Mouse (Mus musculus) pancreas, adult 10 weeks (tissue): ENCODE data around the gene Ccdc157. TPM values are rescaled to one million over a fixed set of nuclear protein-coding genes. Genes with fewer than 3 reads are reported as not detected.

ENCODE experiments used
- polyA plus RNA-seq: library from polyadenylated mRNA; stranded (reverse); fragments of 350-450 nt; fragmentation: Illumina TruSeq; extraction: RNeasy Lipid Tissue Mini Kit (QIAGEN cat#74804); gene quantifications from one replicate; pipeline ENCODE4 v1.2.3, GENCODE M21; 2015; ENCODE audit warnings: low read depth, low replicate concordance; ENCODE audit not compliant: insufficient read depth

The Ccdc157 gene
- 5.4 TPM for polyA plus RNA-seq

DNA sequence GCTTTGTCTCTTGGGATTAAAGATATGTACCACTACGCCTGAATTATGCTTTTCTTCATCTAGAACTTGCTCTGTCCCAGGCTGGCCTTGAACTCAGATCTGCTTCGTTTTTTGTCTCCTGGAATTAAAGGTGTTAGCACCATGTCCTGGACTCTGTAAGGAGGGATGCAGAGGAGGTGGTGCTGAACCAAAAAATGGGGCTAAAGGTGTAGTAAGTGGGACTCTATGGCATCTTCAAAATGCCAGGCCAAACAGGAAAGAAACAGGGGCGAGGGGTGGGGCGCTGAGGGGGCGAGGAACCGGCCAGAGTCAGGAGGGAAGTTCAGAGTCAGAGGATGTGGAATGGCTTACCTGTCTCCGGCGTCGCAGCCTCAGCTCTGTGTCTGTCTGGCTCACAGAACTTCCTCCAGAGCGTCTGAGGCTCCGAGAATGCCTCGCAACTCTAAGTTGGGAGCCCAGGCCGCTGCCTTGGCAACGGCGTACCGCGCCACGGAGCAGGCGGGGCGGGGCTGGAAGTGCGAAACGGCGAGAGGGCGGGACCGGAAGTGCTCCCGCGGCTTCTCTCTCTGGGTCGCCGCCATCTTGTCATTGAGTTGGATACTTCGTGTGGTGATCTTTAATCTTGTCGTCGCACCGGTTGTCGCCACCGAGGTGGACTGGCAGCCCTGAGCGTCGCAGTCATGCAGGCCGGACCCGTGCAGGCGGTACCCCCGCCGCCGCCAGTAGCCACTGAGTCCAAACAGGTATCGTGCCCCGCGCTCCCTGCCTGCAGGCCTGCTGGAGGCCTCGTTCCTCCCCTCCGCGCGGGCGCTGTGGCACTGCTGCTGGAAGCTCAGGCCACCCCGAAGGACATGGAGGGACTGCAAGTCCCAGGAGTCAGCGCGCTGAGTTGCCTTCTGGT is at the start of gene Ccdc157, which contains the start of gene Sf3a1:
Gene Ccdc157, minus strand, starts transcription at position 486 of the 901 bp plus-strand sequence.
Gene Sf3a1, plus strand, starts transcription at position 543 of the 901 bp plus-strand sequence.

DNA sequence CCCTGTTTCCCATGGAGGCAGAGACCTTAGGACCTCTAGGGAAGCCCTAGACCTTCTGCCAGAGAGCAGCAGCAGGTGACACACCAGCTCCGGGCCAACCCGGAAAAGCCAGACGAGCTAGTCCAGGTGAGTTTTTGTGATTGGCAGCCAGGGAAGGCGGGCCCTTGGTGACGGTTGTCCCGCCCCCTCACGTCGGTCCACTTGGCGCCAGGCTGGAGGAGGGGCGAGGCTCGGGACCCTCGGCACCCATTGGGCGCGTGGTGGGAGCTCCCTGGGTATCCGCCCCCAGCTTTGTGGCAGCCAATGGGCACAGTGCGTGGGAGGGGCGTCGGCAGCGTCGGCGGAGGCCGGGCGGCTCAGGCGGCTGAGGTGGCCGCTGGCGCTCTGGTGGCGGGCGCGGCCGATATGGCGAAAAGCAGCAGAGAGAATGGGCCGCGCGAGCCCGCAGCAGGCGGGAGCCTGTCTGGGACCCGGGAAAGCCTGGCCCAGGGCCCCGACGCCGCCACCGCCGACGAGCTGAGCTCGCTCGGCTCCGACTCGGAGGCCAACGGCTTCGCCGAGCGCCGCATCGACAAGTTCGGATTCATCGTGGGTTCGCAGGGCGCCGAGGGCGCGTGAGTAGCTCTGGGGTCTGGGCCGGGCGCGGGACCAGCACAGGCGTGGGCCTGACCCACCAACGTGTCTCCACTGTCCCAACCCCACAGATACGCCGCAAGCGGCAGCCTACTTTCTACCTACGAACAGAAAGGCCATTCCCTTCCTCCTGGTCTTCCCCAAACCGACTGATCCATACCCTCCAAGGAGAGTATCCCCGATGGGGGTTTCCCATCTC is 26.6 kb upstream of the Ccdc157 start, which contains the start of gene Tbc1d10a:
Gene Tbc1d10a, plus strand, starts transcription at position 304 of the 832 bp plus-strand sequence.

DNA sequence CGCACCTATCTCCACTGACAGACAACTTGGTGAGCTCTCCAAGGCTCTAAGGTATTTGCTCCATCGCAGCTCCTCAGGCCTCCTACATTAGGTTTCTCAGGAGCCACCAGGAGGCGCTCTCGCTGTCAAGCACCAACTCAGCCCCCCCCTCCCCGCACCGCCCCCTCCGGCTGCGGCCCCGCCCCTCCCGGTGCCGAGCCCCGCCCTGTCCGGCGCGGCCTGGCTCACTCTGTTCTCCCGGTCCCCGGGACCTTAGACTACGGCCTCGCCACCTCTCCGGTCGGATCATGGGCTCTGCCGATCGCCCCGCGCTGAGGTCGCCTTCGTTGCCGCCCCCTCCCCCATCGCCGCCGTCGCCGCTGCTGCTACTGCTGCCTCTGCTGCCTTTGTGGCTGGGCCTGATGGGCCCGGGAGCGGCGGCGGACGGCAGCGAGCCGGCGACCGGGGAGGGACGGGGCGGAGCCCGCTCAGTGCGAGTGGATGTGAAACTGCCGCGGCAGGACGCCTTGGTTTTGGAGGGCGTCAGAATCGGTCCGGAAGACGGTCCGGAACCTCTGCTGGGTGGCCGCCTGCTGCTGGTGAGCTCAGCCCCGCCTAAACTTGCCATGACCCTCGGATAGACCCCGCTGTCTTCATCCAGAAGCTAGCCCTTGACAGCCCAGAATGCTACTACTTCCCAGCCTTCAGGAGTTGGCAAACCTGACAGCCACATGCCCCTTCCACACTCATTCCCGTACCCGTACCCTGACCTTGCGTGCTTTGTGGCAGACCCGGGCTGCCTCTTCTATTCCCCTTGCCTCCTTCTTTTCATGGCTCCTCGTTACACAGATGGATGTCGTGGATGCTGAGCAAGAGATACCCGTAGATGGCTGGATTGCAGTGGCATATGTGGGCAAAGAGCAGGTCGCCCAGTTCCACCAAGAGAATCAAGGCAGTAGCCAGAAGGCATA is 24.8 kb downstream of the Ccdc157 start, which contains the start of gene Rnf215:
Gene Rnf215, plus strand, starts transcription at position 217 of the 950 bp plus-strand sequence.

DNA sequence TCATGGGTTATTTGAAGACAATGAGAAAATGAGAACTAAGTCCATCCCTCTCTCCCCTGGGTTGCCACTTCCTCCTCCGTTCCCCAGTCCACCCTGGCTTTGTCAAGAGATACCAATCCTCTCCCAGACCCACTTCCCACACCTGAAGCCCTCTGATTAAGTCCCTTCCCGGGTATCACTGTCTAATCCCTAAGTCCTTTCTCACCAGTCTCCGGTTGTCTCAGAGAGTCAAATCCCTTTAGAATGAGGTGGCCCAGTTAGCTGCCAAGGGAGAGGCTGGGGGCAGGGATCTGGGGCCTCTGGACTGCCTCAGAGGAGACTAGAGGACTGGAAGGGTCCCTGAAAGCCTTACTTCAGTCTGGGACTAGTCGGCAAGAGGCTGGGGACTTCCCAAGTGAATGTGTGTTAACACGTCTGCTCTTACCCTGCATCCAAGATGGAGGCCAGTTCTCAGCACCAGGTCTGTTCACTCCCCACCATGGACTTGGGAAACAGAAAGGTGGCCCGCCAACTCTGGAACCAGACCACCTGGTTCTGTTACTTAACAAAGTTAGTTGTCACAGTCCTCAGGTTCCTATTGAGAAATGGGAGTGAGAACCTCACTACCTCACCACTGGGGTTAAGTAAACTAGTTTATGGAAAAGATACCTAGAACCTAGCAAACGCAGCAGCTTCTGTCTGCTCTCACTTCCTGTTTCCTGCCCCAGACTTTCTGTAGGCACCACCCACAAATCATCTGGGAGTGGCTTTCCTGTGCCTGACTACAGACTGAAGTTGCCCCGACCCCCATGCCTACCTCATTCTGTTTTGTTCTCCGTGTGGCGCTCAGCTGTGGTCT is 37.1 kb downstream of the Ccdc157 start, which contains the start of gene Sec14l2:
Gene Sec14l2, minus strand, starts transcription at position 674 of the 838 bp plus-strand sequence.

DNA sequence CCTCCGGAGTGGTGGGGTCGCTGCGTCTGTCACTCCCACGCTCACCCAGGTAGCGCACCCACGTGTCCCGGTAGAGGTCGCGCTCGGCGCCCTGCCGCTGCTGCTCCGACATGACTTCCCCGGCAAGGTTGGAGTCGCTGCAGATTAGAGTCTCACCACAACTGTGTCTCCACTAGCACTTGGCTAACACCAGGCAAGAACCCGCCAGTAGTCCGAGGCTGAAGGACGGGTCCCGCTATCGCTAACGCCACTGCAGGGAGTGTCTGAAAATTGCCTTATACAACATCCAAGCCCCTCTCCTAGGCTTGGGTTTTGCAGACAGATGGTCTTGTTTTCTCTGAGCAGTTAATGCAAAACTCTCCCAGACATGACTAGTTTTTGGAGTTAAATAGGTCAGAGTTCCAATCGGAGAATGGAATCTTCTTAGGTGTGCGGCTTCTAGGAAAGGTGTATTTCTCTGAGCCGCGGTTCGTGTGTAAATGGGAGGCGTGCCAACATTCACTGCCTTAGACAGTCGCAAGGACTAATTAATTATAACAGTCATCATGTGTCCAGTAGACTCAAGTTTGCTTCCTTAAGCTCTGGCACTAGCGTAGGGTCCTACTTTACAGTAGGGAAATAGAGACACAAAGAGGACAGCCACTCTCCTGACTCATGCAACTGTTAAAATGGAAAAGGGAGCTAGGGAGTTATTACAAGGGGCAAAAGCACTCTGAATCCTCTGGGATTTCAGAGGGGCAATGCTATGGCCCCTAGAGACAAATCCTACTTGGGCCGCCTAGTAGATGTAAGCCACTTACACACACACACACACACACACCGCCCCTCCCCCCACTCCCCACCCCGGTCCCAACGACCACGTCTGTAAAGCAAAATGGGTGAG is 64.7 kb downstream of the Ccdc157 start, which contains the start of gene Mtfp1:
Gene Mtfp1, minus strand, starts transcription at position 275 of the 883 bp plus-strand sequence.

Other genes with a start within 250 kb of the Ccdc157 start
- 1.6 TPM for gene Slc35e4, start 245.6 kb downstream of the Ccdc157 start, polyA plus RNA-seq
- gene Tcn2, start 228.1 kb downstream of the Ccdc157 start, polyA plus RNA-seq = 27.4 TPM
- 8.3 TPM for gene Pes1, start 196.3 kb downstream of the Ccdc157 start, polyA plus RNA-seq
- gene 4930556J24Rik, start 183.5 kb downstream of the Ccdc157 start, polyA plus RNA-seq = not detected
- 2.3 TPM for gene Gal3st1, start 176.7 kb downstream of the Ccdc157 start, polyA plus RNA-seq
- gene Sec14l4, start 128.8 kb downstream of the Ccdc157 start, polyA plus RNA-seq = 2.7 TPM
- not detected for gene Sec14l3, start 95.5 kb downstream of the Ccdc157 start, polyA plus RNA-seq
- 2.8 TPM for gene Mtfp1, start 64.8 kb downstream of the Ccdc157 start, polyA plus RNA-seq
- gene Sec14l2, start 36.9 kb downstream of the Ccdc157 start, polyA plus RNA-seq = 0.92 TPM
- 11.9 TPM for gene Rnf215, start 25.1 kb downstream of the Ccdc157 start, polyA plus RNA-seq
- gene Sf3a1, start 57 bp upstream of the Ccdc157 start, polyA plus RNA-seq = 7.4 TPM
- gene Tbc1d10a, start 26.5 kb upstream of the Ccdc157 start, polyA plus RNA-seq = 12.5 TPM
- gene Castor1, start 57.9 kb upstream of the Ccdc157 start, polyA plus RNA-seq = 1.9 TPM
- not detected for gene Osm, start 76.1 kb upstream of the Ccdc157 start, polyA plus RNA-seq
- 0.41 TPM for gene Lif, start 97.3 kb upstream of the Ccdc157 start, polyA plus RNA-seq